Mouse (Mus musculus): ENCODE data around the gene Mboat2. TPM values are rescaled to one million over a fixed set of nuclear protein-coding genes. Genes with fewer than 3 reads are reported as not detected.

Mboat2 gene
- polyA plus RNA-seq, 1 experiment from 2014 or later: 70.8 TPM

GRCm38 (mm10) chr12:24872264-24872663 lies 41.6 kb downstream of the Mboat2 start:
- ATAC-seq: 0 out of 2 replicates have a peak, but pooled peaks have one; percentile 10
- WGBS: 89% methylated on average over 8 of the region's 8 CpGs

GRCm38 (mm10) chr12:24872689-24873088 lies 42.0 kb downstream of the Mboat2 start:
- peak overlapping the region; percentile 50 for H3K27ac ChIP-seq (ENCODE audit: low read length)

More at GRCm38 (mm10) chr12:24872264-24872663, 41.6 kb downstream of the Mboat2 start:
- Histone ChIP-seq H3K36me3 (ENCODE audit: control insufficient read depth, insufficient read depth) (no peaks in the 10 kb centered on the region), H3K4me3 (replicated peaks; ENCODE audit: low read length) (no peak overlapping the region), H3K27ac (ENCODE audit: low read length) (peak overlapping the region; percentile 37; the same call in 1 of the 2 replicates), H3K9me3 (ENCODE audit: control insufficient read depth, low read length) (no peaks in the 10 kb centered on the region), H3K4me1 (replicated peaks; ENCODE audit: control insufficient read depth, insufficient read depth, low read length) (peaks cover 2% of the 10 kb centered on the region; the same call in 1 of the 2 replicates), H3K9ac (replicated peaks; ENCODE audit: low read depth, low read length) (no peak overlapping the region), H3K27me3 (replicated peaks; ENCODE audit: control insufficient read depth, insufficient read depth, low read length) (no peaks in the 10 kb centered on the region), H3K4me2 (ENCODE audit: low read length) (no peak overlapping the region)

GRCm38 (mm10) chr12:24875908-24876307 lies 45.2 kb downstream of the Mboat2 start:
- WGBS: 83% methylated on average over 1 of the region's 1 CpGs
- peaks cover 4% of the 10 kb centered on the region; the same call in 1 of the 2 replicates for H3K4me1 ChIP-seq (replicated peaks; ENCODE audit: control insufficient read depth, insufficient read depth, low read length)

More at GRCm38 (mm10) chr12:24872689-24873088, 42.0 kb downstream of the Mboat2 start:
- no peak overlapping the region for H3K4me3 ChIP-seq (replicated peaks; ENCODE audit: low read length)
- H3K4me1 ChIP-seq (replicated peaks; ENCODE audit: control insufficient read depth, insufficient read depth, low read length): peaks cover 2% of the 10 kb centered on the region; the same call in 1 of the 2 replicates
- H3K9me3 ChIP-seq (ENCODE audit: control insufficient read depth, low read length): no peaks in the 10 kb centered on the region
- no peaks in the 10 kb centered on the region for H3K36me3 ChIP-seq (ENCODE audit: control insufficient read depth, insufficient read depth)
- 80% methylated on average over 10 of the region's 10 CpGs for WGBS
- H3K27me3 ChIP-seq (replicated peaks; ENCODE audit: control insufficient read depth, insufficient read depth, low read length): no peaks in the 10 kb centered on the region
- no peak overlapping the region for H3K9ac ChIP-seq (replicated peaks; ENCODE audit: low read depth, low read length)
- ATAC-seq: peak; percentile 63
- no peak overlapping the region for H3K4me2 ChIP-seq (ENCODE audit: low read length)

GRCm38 (mm10) chr12:24877231-24877630 lies 46.6 kb downstream of the Mboat2 start:
- H3K9me3 ChIP-seq (ENCODE audit: control insufficient read depth, low read length): no peaks in the 10 kb centered on the region
- H3K9ac ChIP-seq (replicated peaks; ENCODE audit: low read depth, low read length): no peak overlapping the region
- H3K4me2 ChIP-seq (ENCODE audit: low read length): no peak overlapping the region
- WGBS: 66% methylated on average over 7 of the region's 7 CpGs
- no peak overlapping the region for H3K27ac ChIP-seq (ENCODE audit: low read length)
- no peak overlapping the region for H3K4me3 ChIP-seq (replicated peaks; ENCODE audit: low read length)
- no peaks in the 10 kb centered on the region for H3K27me3 ChIP-seq (replicated peaks; ENCODE audit: control insufficient read depth, insufficient read depth, low read length)
- no peak for ATAC-seq
- no peaks in the 10 kb centered on the region for H3K36me3 ChIP-seq (ENCODE audit: control insufficient read depth, insufficient read depth)
- H3K4me1 ChIP-seq (replicated peaks; ENCODE audit: control insufficient read depth, insufficient read depth, low read length): peaks cover 4% of the 10 kb centered on the region; the same call in 1 of the 2 replicates

More at GRCm38 (mm10) chr12:24875908-24876307, 45.2 kb downstream of the Mboat2 start:
- no peaks in the 10 kb centered on the region for H3K9me3 ChIP-seq (ENCODE audit: control insufficient read depth, low read length)
- H3K36me3 ChIP-seq (ENCODE audit: control insufficient read depth, insufficient read depth): no peaks in the 10 kb centered on the region
- H3K9ac ChIP-seq (replicated peaks; ENCODE audit: low read depth, low read length): no peak overlapping the region
- no peak for ATAC-seq
- no peak overlapping the region for H3K4me2 ChIP-seq (ENCODE audit: low read length)
- no peaks in the 10 kb centered on the region for H3K27me3 ChIP-seq (replicated peaks; ENCODE audit: control insufficient read depth, insufficient read depth, low read length)
- no peak overlapping the region for H3K27ac ChIP-seq (ENCODE audit: low read length)
- H3K4me3 ChIP-seq (replicated peaks; ENCODE audit: low read length): no peak overlapping the region

- H3K9me3 ChIP-seq (ENCODE audit: control insufficient read depth, low read length): no peaks in the 10 kb centered on the region
- H3K36me3 ChIP-seq (ENCODE audit: control insufficient read depth, insufficient read depth): no peaks in the 10 kb centered on the region; the same call in 1 of the 2 replicates
- H3K4me2 ChIP-seq (ENCODE audit: low read length): no peak overlapping the region
- H3K4me3 ChIP-seq (replicated peaks; ENCODE audit: low read length): no peak overlapping the region
- WGBS: 90% methylated on average over 6 of the region's 6 CpGs
- no peak for ATAC-seq
- H3K27me3 ChIP-seq (replicated peaks; ENCODE audit: control insufficient read depth, insufficient read depth, low read length): no peaks in the 10 kb centered on the region
- H3K4me1 ChIP-seq (replicated peaks; ENCODE audit: control insufficient read depth, insufficient read depth, low read length): peaks cover 4% of the 10 kb centered on the region; the same call in 1 of the 2 replicates
- H3K9ac ChIP-seq (replicated peaks; ENCODE audit: low read depth, low read length): no peak overlapping the region
- no peak overlapping the region for H3K27ac ChIP-seq (ENCODE audit: low read length)
Observed at GRCm38 (mm10) chr12:24878090-24878489, 47.4 kb downstream of the Mboat2 start.

GRCm38 (mm10) chr12:24878735-24879362 lies 48.2 kb downstream of the Mboat2 start:
- Histone ChIP-seq H3K4me1 (replicated peaks; ENCODE audit: control insufficient read depth, insufficient read depth, low read length) (peaks cover 4% of the 10 kb centered on the region; the same call in 1 of the 2 replicates), H3K4me3 (replicated peaks; ENCODE audit: low read length) (no peak overlapping the region), H3K9me3 (ENCODE audit: control insufficient read depth, low read length) (no peaks in the 10 kb centered on the region), H3K9ac (replicated peaks; ENCODE audit: low read depth, low read length) (no peak overlapping the region), H3K36me3 (ENCODE audit: control insufficient read depth, insufficient read depth) (no peaks in the 10 kb centered on the region; the same call in 1 of the 2 replicates), H3K27me3 (replicated peaks; ENCODE audit: control insufficient read depth, insufficient read depth, low read length) (no peaks in the 10 kb centered on the region), H3K4me2 (ENCODE audit: low read length) (no peak overlapping the region), H3K27ac (ENCODE audit: low read length) (no peak overlapping the region)
- ATAC-seq: no peak
- 46% methylated on average over 5 of the region's 5 CpGs for WGBS

- no peak overlapping the region for H3K4me2 ChIP-seq (ENCODE audit: low read length)
- H3K9me3 ChIP-seq (ENCODE audit: control insufficient read depth, low read length): no peaks in the 10 kb centered on the region
- peaks cover 2% of the 10 kb centered on the region; the same call in 1 of the 2 replicates for H3K36me3 ChIP-seq (ENCODE audit: control insufficient read depth, insufficient read depth)
- no peak overlapping the region for H3K27ac ChIP-seq (ENCODE audit: low read length)
- ATAC-seq: no peak
- no peak overlapping the region for H3K4me3 ChIP-seq (replicated peaks; ENCODE audit: low read length)
- peaks cover 4% of the 10 kb centered on the region; the same call in 1 of the 2 replicates for H3K4me1 ChIP-seq (replicated peaks; ENCODE audit: control insufficient read depth, insufficient read depth, low read length)
- no peak overlapping the region for H3K9ac ChIP-seq (replicated peaks; ENCODE audit: low read depth, low read length)
- 82% methylated on average over 10 of the region's 10 CpGs for WGBS
- H3K27me3 ChIP-seq (replicated peaks; ENCODE audit: control insufficient read depth, insufficient read depth, low read length): no peaks in the 10 kb centered on the region
Observed at GRCm38 (mm10) chr12:24879613-24880029, 48.9 kb downstream of the Mboat2 start.

GRCm38 (mm10) chr12:24883279-24883678 lies 52.6 kb downstream of the Mboat2 start:
- Histone ChIP-seq H3K9me3 (ENCODE audit: control insufficient read depth, low read length) (no peaks in the 10 kb centered on the region), H3K27ac (ENCODE audit: low read length) (no peak overlapping the region), H3K9ac (replicated peaks; ENCODE audit: low read depth, low read length) (no peak overlapping the region), H3K36me3 (ENCODE audit: control insufficient read depth, insufficient read depth) (peaks cover 11% of the 10 kb centered on the region), H3K4me3 (replicated peaks; ENCODE audit: low read length) (no peak overlapping the region), H3K27me3 (replicated peaks; ENCODE audit: control insufficient read depth, insufficient read depth, low read length) (no peaks in the 10 kb centered on the region), H3K4me1 (replicated peaks; ENCODE audit: control insufficient read depth, insufficient read depth, low read length) (peaks cover 4% of the 10 kb centered on the region; the same call in 1 of the 2 replicates), H3K4me2 (ENCODE audit: low read length) (no peak overlapping the region)
- 90% methylated on average over 3 of the region's 3 CpGs for WGBS
- ATAC-seq: no peak

GRCm38 (mm10) chr12:24886800-24887199 lies 56.1 kb downstream of the Mboat2 start:
- ATAC-seq: no peak
- H3K4me3 ChIP-seq (replicated peaks; ENCODE audit: low read length): no peak overlapping the region
- H3K27ac ChIP-seq (ENCODE audit: low read length): no peak overlapping the region
- H3K9ac ChIP-seq (replicated peaks; ENCODE audit: low read depth, low read length): no peak overlapping the region
- H3K36me3 ChIP-seq (ENCODE audit: control insufficient read depth, insufficient read depth): peaks cover 13% of the 10 kb centered on the region
- H3K27me3 ChIP-seq (replicated peaks; ENCODE audit: control insufficient read depth, insufficient read depth, low read length): no peaks in the 10 kb centered on the region
- H3K4me1 ChIP-seq (replicated peaks; ENCODE audit: control insufficient read depth, insufficient read depth, low read length): no peaks in the 10 kb centered on the region
- H3K4me2 ChIP-seq (ENCODE audit: low read length): no peak overlapping the region
- H3K9me3 ChIP-seq (ENCODE audit: control insufficient read depth, low read length): no peaks in the 10 kb centered on the region
